Mouse (Mus musculus) kidney, embryonic 15.5 days (tissue): ENCODE results near the gene Hsd17b13. TPM values are rescaled to one million over a fixed set of nuclear protein-coding genes. Genes with fewer than 3 reads are reported as not detected.

ENCODE experiments used
- polyA plus RNA-seq: library from polyadenylated mRNA; unstranded; fragments of >200 nt; fragmentation: Nextera tagmentation; extraction: Ambion mirVana; gene quantifications from 2 replicates; pipeline ENCODE4 v1.2.1, GENCODE M21; 2015

Gene Hsd17b13
- polyA plus RNA-seq, 1 experiment from 2014 or later, result 0.27 TPM

Other genes starting within 250 kb of the Hsd17b13 start
- 11.0 and 11.7 TPM in 2 replicates for gene Klhl8, start 66.2 kb downstream of the Hsd17b13 start, polyA plus RNA-seq
- gene Hsd17b11, start 44.5 kb upstream of the Hsd17b13 start, polyA plus RNA-seq, result 7.3 and 8.0 TPM in 2 replicates
- gene Nudt9, start 68.9 kb upstream of the Hsd17b13 start, polyA plus RNA-seq, result 59.9 and 64.1 TPM in 2 replicates
- 0.38 TPM in 1 of 2 replicates, not detected in the other for gene Gm17660, start 100.2 kb upstream of the Hsd17b13 start, polyA plus RNA-seq
- gene Sparcl1, start 136.3 kb upstream of the Hsd17b13 start, polyA plus RNA-seq, result 47.6 and 68.2 TPM in 2 replicates
- gene Dspp, start 193.3 kb upstream of the Hsd17b13 start, polyA plus RNA-seq, result not detected in 2 replicates
- 0.06 and 15.6 TPM in 2 replicates for gene Dmp1, start 225.2 kb upstream of the Hsd17b13 start, polyA plus RNA-seq